Mouse (Mus musculus) cerebellum, adult 11-12 months (tissue): ENCODE measurements around the gene Gm21788.
"Not testable (repeated sequence)": the region's sequence is repeated elsewhere in the genome, so short reads cannot be mapped to it uniquely, and the experiment has no call there.

Experiments
- DNase-seq: peaks from one replicate; pipeline ENCODE4 v3.0.0; 2022

Gm21788 gene

GRCm38 (mm10) chrY:7404710-7405109 lies at the start of gene Gm21788:
TSS of gene Gm21788 (plus strand) at chrY:7405010.
- not testable (repeated sequence) for DNase-seq
